Mouse (Mus musculus) heart, postnatal 0 days (tissue): ENCODE measurements around the gene Mrtfa.
"Not testable (repeated sequence)": the region's sequence is repeated elsewhere in the genome, so short reads cannot be mapped to it uniquely, and the experiment has no call there.

ENCODE experiments used
- CTCF ChIP-seq: IDR thresholded peaks from 2 replicates; pipeline ENCODE4 v1.5.1; 2016; ENCODE audit warnings: antibody characterized with exemption, control low read depth, low read depth
- EP300 ChIP-seq: IDR thresholded peaks from 2 replicates; pipeline ENCODE4 v1.6.1; 2016; ENCODE audit warnings: antibody characterized with exemption, low read depth

DNA sequence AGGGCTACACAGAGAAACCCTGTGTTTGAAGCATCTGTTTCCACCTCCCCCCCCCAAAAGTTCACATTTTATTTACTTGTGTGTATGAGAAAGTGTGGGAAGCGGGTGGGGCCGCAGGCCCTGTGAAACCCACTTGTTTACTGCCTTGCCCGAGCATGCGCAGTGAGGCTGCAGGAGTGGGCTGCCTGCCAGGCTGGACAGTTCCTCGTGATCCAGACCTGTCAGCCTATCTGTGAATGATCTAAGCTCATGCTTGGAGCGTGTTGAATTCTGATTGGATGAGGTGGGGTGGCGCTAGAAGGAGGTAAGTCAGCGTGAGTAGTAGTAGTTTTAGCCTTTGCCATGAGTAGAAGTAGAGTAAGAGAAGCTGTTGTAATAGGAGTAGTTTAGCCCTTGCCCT is 29.5 kb upstream of the Mrtfa start:
- TF ChIP-seq CTCF, EP300: not testable (repeated sequence)
